Mouse (Mus musculus): ENCODE data around the gene Zdhhc17. TPM values are rescaled to one million over a fixed set of nuclear protein-coding genes. Genes with fewer than 3 reads are reported as not detected.

Gene Zdhhc17
- polyA plus RNA-seq, 1 experiment from 2014 or later = 17.9 TPM

GRCm38 (mm10) chr10:110921890-110922289 is 88.0 kb downstream of the Zdhhc17 start:
- Histone ChIP-seq H3K4me2 (peak overlapping the region; percentile 77), H3K27ac (ENCODE audit: poor library complexity, severe bottlenecking) (peak overlapping the region; percentile 30; the same call in 1 of the 2 replicates), H3K4me3 (peak overlapping the region; percentile 82), H3K36me3 (peaks cover 8% of the 10 kb centered on the region; the same call in 1 of the 2 replicates), H3K4me1 (replicated peaks) (peaks cover 52% of the 10 kb centered on the region), H3K9ac (peak overlapping the region; percentile 88), H3K9me3 (replicated peaks) (0 out of 2 replicates have a peak, but pooled peaks cover 2% of the 10 kb centered on the region), H3K27me3 (replicated peaks) (no peaks in the 10 kb centered on the region)
- 30% methylated on average over 3 of the region's 3 CpGs for WGBS
- ATAC-seq (ENCODE audit: insufficient number of reproducible peaks, low FRiP score) = no peak

GRCm38 (mm10) chr10:110920368-110920950 is 89.5 kb downstream of the Zdhhc17 start:
- Histone ChIP-seq H3K27me3 (replicated peaks) (no peaks in the 10 kb centered on the region), H3K4me2 (peak overlapping the region; percentile 77), H3K4me1 (replicated peaks) (peaks cover 38% of the 10 kb centered on the region), H3K9me3 (replicated peaks) (0 out of 2 replicates have a peak, but pooled peaks cover 2% of the 10 kb centered on the region), H3K36me3 (peaks cover 8% of the 10 kb centered on the region; the same call in 1 of the 2 replicates), H3K9ac (peak overlapping the region; percentile 88), H3K4me3 (peak overlapping the region; percentile 82), H3K27ac (ENCODE audit: poor library complexity, severe bottlenecking) (peak overlapping the region; percentile 97)
- under 1% methylated on average over 15 of the region's 15 CpGs for WGBS
- peak; percentile 48; the same call in 1 of the 2 replicates for ATAC-seq (ENCODE audit: insufficient number of reproducible peaks, low FRiP score)

GRCm38 (mm10) chr10:110919531-110920343 is 90.2 kb downstream of the Zdhhc17 start, which contains the start of gene Csrp2:
Gene Csrp2, plus strand, starts transcription at chr10:110919789.
- H3K4me3 ChIP-seq = peak within 1 kb of the TSS; percentile 82
- H3K27ac ChIP-seq (ENCODE audit: poor library complexity, severe bottlenecking) = peak within 1 kb of the TSS; percentile 97
- peak within 1 kb of the TSS; percentile 88 for H3K9ac ChIP-seq
- peaks cover 8% of the 10 kb centered on the region; the same call in 1 of the 2 replicates for H3K36me3 ChIP-seq
- H3K9me3 ChIP-seq (replicated peaks) = 0 out of 2 replicates have a peak, but pooled peaks cover 2% of the 10 kb centered on the region
- H3K4me2 ChIP-seq = peak within 1 kb of the TSS; percentile 77
- WGBS = under 1% methylated on average over 57 of the region's 67 CpGs
- peaks cover 32% of the 10 kb centered on the region for H3K4me1 ChIP-seq (replicated peaks)
- ATAC-seq (ENCODE audit: insufficient number of reproducible peaks, low FRiP score) = peak; percentile 89
- no peaks in the 10 kb centered on the region for H3K27me3 ChIP-seq (replicated peaks)

DNA sequence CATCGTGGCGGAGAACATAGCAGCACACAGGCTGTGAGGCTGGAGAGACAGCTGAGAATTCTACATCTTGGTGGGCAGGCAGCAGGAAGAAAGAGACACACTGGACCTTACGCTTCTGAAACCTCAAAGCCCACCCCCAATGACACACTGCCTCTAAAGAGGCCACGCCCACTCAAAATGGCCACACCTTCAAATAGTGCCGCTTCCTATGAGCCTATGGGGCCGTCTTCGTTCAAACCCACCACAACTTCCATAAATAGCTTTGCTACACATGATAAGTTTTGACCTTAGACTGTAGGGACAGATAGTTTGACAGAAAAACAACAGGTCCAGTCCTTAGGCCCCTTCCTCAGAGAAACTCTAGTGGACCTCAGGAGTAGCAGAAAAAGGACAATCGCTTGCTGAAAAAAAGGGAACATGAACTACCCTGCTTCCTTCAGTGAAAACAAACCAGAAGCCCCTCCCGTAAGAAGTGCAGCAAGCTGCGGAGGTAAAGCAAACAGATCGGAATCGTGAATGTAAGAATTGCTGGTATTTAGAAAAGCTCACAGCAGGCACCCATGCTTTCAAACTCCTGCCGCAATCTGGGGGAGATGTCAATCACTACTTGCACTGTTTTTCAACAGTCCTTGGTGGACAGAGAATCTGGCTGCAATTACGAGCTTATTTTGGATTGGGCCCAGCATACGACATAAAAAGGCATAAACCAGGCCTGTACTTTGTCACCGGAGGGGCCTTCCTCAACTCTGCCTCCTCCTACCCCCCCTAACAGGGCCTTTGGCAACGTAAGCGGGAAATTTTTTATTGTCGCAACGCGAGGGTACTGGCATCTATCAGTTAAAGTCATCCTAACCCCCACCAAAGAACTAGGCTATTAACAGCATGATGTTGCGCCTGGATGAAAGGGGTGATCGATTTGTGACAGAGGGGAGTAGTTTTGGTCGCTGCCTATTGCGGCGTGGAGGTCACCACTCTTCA is 91.2 kb downstream of the Zdhhc17 start:
- peak overlapping the region; percentile 77 for H3K4me2 ChIP-seq
- peaks cover 25% of the 10 kb centered on the region for H3K4me1 ChIP-seq (replicated peaks)
- H3K9me3 ChIP-seq (replicated peaks) = 0 out of 2 replicates have a peak, but pooled peaks cover 2% of the 10 kb centered on the region
- peak overlapping the region; percentile 82 for H3K4me3 ChIP-seq
- peak overlapping the region; percentile 97 for H3K27ac ChIP-seq (ENCODE audit: poor library complexity, severe bottlenecking)
- WGBS = 13% methylated on average over 26 of the region's 26 CpGs
- H3K36me3 ChIP-seq = no peaks in the 10 kb centered on the region
- no peaks in the 10 kb centered on the region for H3K27me3 ChIP-seq (replicated peaks)
- H3K9ac ChIP-seq = peak overlapping the region; percentile 84
- ATAC-seq (ENCODE audit: insufficient number of reproducible peaks, low FRiP score) = peak; percentile 38

GRCm38 (mm10) chr10:110917521-110917920 is 92.4 kb downstream of the Zdhhc17 start:
- H3K4me2 ChIP-seq = no peak overlapping the region
- peaks cover 16% of the 10 kb centered on the region for H3K4me1 ChIP-seq (replicated peaks)
- no peaks in the 10 kb centered on the region for H3K27me3 ChIP-seq (replicated peaks)
- 93% methylated on average over 6 of the region's 6 CpGs for WGBS
- H3K27ac ChIP-seq (ENCODE audit: poor library complexity, severe bottlenecking) = no peak overlapping the region
- H3K9ac ChIP-seq = no peak overlapping the region
- no peak overlapping the region for H3K4me3 ChIP-seq
- H3K9me3 ChIP-seq (replicated peaks) = 0 out of 2 replicates have a peak, but pooled peaks cover 2% of the 10 kb centered on the region
- no peak for ATAC-seq (ENCODE audit: insufficient number of reproducible peaks, low FRiP score)
- H3K36me3 ChIP-seq = no peaks in the 10 kb centered on the region

DNA sequence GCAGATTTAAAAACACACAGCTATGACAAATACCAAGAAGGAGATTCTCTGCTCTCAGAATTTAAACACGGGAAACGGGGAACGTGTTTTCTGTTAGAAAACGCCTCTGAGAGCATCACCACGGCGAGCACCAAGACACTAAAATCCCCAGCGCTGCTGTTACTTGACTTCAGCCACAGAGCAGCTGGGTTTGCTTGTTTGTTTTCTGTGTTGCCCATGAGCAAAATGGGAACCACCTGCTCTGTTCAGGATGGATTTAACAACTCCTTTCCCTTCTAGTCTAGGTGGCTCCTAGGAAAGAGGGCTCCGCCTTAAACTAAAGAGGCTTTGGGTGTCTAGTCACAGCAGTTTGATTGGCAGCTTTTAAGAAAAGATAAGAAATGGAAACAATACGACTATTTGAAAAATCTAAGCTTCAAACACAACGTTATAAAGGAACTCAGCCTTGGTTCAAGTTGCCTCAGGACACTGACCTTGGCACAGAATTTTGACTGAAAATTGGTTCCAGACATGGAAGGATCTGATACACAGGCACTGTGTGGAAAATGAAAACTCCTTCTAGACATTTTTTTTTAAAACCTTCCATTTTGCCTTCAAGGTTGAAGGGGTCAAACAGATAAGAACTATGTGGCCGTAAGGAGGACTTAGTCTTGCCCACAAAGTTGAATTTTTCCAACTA is 93.1 kb downstream of the Zdhhc17 start:
- H3K9ac ChIP-seq = no peak overlapping the region
- no peak overlapping the region for H3K4me3 ChIP-seq
- no peak overlapping the region for H3K4me2 ChIP-seq
- H3K4me1 ChIP-seq (replicated peaks) = peaks cover 9% of the 10 kb centered on the region
- no peaks in the 10 kb centered on the region for H3K27me3 ChIP-seq (replicated peaks)
- WGBS = 68% methylated on average over 11 of the region's 11 CpGs
- 0 out of 2 replicates have a peak, but pooled peaks cover 2% of the 10 kb centered on the region for H3K9me3 ChIP-seq (replicated peaks)
- ATAC-seq (ENCODE audit: insufficient number of reproducible peaks, low FRiP score) = no peak
- H3K27ac ChIP-seq (ENCODE audit: poor library complexity, severe bottlenecking) = no peak overlapping the region
- H3K36me3 ChIP-seq = no peaks in the 10 kb centered on the region

DNA sequence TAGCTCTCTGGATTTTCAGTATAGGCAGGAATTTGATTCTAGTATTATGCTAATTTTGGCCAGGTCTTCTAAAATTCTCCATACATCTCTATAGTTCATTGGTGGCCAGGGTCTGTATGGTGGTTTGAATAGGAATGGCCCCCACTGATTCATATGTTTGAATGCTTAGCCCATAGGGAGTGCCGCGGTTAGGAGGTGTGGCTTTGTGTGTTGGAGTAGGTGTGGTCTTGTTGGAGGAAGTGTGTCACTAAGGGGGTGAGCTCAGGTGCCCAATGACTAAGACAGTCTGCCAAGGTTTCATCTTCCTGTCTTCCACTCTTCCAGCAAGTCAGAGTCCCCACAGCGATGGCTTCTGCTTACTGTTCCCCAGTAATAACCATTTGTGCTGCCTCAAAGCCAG is 106.1 kb downstream of the Zdhhc17 start:
- Histone ChIP-seq H3K27ac (ENCODE audit: poor library complexity, severe bottlenecking) (no peak overlapping the region), H3K4me1 (replicated peaks) (peaks cover 11% of the 10 kb centered on the region; the same call in 1 of the 2 replicates), H3K36me3 (no peaks in the 10 kb centered on the region), H3K9ac (no peak overlapping the region), H3K27me3 (replicated peaks) (no peaks in the 10 kb centered on the region), H3K9me3 (replicated peaks) (no peaks in the 10 kb centered on the region), H3K4me3 (no peak overlapping the region), H3K4me2 (no peak overlapping the region)
- WGBS = 88% methylated on average over 3 of the region's 3 CpGs
- ATAC-seq (ENCODE audit: insufficient number of reproducible peaks, low FRiP score) = no peak

DNA sequence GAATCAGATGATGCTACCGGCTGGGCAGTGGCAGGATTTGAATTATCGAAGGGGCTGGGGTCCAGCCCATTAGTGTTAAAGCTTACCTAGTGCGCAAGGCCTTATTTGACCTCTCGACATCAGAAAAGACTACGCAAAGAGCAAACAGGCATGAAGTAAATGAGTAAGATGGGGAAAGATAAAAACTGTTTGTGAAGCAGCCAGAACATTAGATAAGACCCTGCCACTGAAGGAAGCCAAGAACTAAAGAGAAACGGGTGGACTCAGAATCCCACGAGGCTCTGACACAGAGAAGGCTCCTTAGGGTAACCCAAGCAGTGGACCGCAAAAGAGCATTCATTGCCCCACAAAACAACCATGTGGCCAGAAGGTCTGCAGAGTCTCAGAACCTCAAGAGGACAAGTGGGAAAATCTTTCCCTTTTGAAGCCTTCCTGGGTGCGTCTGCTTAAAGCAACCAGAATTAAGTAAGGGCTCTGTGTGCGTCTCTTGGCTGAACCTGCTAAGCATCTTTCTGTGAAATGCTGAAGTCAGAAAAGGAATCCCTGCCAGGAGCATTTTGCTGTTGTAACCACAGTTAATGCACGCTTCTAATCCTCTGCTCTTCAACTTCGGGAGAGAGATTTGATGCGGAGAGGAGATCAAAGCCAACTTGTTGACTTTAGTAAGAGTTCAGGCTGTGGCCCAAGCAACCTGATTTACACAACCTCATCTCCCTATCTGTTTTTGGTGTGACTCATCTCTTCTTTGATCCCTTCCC is 110.0 kb downstream of the Zdhhc17 start:
- Histone ChIP-seq H3K9ac (no peak overlapping the region), H3K4me3 (no peak overlapping the region), H3K27ac (ENCODE audit: poor library complexity, severe bottlenecking) (no peak overlapping the region), H3K4me1 (replicated peaks) (peaks cover 11% of the 10 kb centered on the region; the same call in 1 of the 2 replicates), H3K4me2 (no peak overlapping the region), H3K36me3 (no peaks in the 10 kb centered on the region), H3K9me3 (replicated peaks) (peaks cover 5% of the 10 kb centered on the region; the same call in 1 of the 2 replicates), H3K27me3 (replicated peaks) (no peaks in the 10 kb centered on the region)
- WGBS = 38% methylated on average over 13 of the region's 13 CpGs
- no peak for ATAC-seq (ENCODE audit: insufficient number of reproducible peaks, low FRiP score)
